Mouse (Mus musculus) stomach, embryonic 14.5 days (tissue): Measurements from ENCODE around the gene Mrpl10. TPM values are rescaled to one million over a fixed set of nuclear protein-coding genes. Genes with fewer than 3 reads are reported as not detected.

ENCODE experiments used
- ATAC-seq: fragments of 200-750 bp; cut with Nextera tagmentation; 2 replicates; pipeline ENCODE4 v1.8.0; 2017; ENCODE audit warnings: low read depth, moderate TSS enrichment; ENCODE audit not compliant: insufficient number of reproducible peaks, insufficient read depth, low FRiP score
- H3K27ac ChIP-seq: fragments of 300-500 bp; sonication (generic); 2 replicates; pipeline ENCODE4 v1.5.1; 2014; ENCODE audit warnings: mild to moderate bottlenecking, low read length, moderate library complexity, mixed read lengths
- H3K27me3 ChIP-seq: fragments of 300-500 bp; sonication (generic); 2 replicates; pipeline ENCODE4 v1.6.1; 2014; ENCODE audit warnings: low read length, control low read depth, mixed read lengths; ENCODE audit not compliant: control insufficient read depth, insufficient read depth
- H3K36me3 ChIP-seq: fragments of 300-500 bp; sonication (generic); 2 replicates; pipeline ENCODE4 v1.6.1; 2014; ENCODE audit warnings: mild to moderate bottlenecking, control low read depth, low read length, moderate library complexity, mixed read lengths; ENCODE audit not compliant: control insufficient read depth, insufficient read depth
- H3K4me1 ChIP-seq: fragments of 300-500 bp; sonication (generic); 2 replicates; pipeline ENCODE4 v1.6.1; 2014; ENCODE audit warnings: low read length, control low read depth, mixed read lengths; ENCODE audit not compliant: control insufficient read depth, insufficient read depth
- H3K4me2 ChIP-seq: fragments of 300-500 bp; sonication (generic); replicated peaks from 2 replicates; pipeline ENCODE4 v1.6.1; 2014; ENCODE audit warnings: low read depth, low read length, control low read depth
- H3K4me3 ChIP-seq: fragments of 300-500 bp; sonication (generic); 2 replicates; pipeline ENCODE4 v1.5.1; 2014; ENCODE audit warnings: low read depth, low read length, control low read depth
- H3K9ac ChIP-seq: fragments of 300-500 bp; sonication (generic); replicated peaks from 2 replicates; pipeline ENCODE4 v1.6.1; 2014; ENCODE audit warnings: low read depth, mild to moderate bottlenecking, control low read depth, low read length, moderate library complexity, mixed read lengths
- H3K9me3 ChIP-seq: fragments of 300-500 bp; sonication (generic); 2 replicates; pipeline ENCODE4 v1.6.1; 2016; ENCODE audit warnings: low read depth, low read length, control low read depth; ENCODE audit not compliant: control insufficient read depth
- WGBS: fragments of 180-500 bp; shearing (Covaris S2); extraction: QIAGEN DNeasy Blood & Tissue Kit; methylation state at CpG from one replicate; pipeline ENCODE4 v1.1.7; 2014; 5-methylcytosine and 5-hydroxymethylcytosine counted together
- polyA plus RNA-seq: library from polyadenylated mRNA; unstranded; fragments of >200 nt; fragmentation: Nextera tagmentation; extraction: Ambion mirVana; gene quantifications from 2 replicates; pipeline ENCODE4 v1.2.1, GENCODE M21; 2014

The Mrpl10 gene
- polyA plus RNA-seq, 1 experiment from 2014 or later: 89.2 TPM

DNA sequence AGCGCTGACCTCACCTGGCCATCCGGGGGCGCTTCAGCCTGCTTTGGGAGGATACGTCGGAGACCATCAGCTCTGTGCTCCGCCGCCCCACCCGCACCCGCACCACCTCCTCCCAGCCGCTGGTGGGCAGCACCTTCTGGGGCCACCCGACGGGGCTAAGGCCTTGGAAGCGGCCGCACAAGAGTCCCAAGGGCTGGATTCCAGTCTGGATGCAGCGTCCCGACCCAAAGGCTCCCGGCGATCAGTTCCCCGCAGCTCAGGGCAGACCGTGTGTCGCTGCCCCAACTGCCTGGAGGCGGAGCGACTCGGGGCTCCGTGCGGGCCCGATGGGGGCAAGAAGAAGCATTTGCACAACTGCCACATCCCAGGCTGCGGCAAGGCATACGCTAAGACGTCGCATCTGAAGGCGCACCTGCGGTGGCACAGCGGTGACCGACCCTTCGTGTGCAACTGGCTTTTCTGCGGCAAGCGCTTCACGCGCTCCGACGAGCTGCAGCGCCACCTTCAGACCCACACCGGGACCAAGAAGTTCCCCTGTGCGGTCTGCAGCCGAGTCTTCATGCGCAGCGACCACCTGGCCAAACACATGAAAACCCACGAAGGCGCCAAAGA, 19.4 kb upstream of the Mrpl10 start:
- Histone ChIP-seq H3K4me2 (peak overlapping the region; percentile 87), H3K27ac (no peak overlapping the region), H3K36me3 (no peaks in the 10 kb centered on the region), H3K4me3 (peak overlapping the region; percentile 46), H3K9me3 (no peaks in the 10 kb centered on the region), H3K27me3 (peaks cover 45% of the 10 kb centered on the region), H3K9ac (peak overlapping the region; percentile 25; the same call in 1 of the 2 replicates), H3K4me1 (peaks cover 25% of the 10 kb centered on the region)
- peak; percentile 30; the same call in 1 of the 2 replicates for ATAC-seq
- under 1% methylated on average over 50 of the region's 50 CpGs for WGBS

DNA sequence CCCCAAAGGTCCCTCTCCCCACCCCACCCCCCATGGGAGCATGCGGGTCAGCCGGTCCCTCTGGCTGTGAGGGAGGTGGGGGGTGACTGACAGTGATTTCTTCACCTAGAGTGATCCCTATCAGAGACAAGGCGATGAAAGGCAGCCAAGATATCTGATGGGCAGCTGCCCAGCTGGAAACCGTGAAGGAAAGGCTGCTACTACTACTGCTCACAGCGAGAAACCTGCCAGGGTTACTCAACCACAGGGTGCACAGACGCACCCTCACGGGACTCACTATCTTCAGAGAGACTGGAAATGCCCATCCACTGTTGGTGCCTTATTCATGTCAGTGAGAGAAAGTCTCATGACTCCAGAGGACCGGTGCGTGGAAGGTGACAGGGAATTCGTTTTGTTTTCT, 16.4 kb upstream of the Mrpl10 start:
- Histone ChIP-seq H3K4me2 (peak overlapping the region; percentile 57), H3K27me3 (peaks cover 29% of the 10 kb centered on the region), H3K27ac (no peak overlapping the region; the same call in 1 of the 2 replicates), H3K4me3 (no peak overlapping the region), H3K4me1 (peaks cover 22% of the 10 kb centered on the region), H3K36me3 (no peaks in the 10 kb centered on the region), H3K9ac (0 out of 2 replicates have a peak overlapping the region, but pooled peaks have one; percentile 7), H3K9me3 (no peaks in the 10 kb centered on the region)
- WGBS: 42% methylated on average over 10 of the region's 10 CpGs
- ATAC-seq: no peak

DNA sequence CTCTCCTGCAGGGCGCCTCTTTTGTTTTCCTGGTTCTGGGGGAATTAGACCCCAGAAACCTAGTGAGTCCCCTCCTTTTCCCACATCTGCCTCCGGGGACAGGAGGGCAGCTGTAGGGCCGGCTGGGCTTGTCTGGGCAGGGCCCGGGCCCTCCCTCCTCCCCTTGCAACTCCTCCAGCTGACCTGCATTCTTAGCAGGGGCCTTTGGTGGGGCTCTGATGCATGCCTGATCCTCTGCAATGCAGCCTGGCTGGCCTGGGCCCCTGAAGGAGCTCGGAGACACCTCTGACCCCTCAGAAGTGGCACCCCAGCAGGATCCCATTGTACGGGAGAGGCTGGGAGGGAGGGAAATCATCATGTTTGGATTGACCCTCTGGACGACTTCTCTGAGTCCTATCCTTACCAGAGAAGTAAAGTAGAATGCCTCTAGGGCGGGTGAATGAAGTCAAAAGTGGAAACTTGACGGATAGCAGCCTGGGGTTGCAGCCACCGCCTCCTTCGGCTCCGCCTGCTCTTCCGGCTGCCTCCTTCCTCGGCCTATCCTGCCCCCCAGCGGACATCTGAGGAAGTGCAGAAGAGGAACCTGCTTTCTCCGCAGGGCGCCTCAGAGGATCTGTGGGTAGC, 15.5 kb upstream of the Mrpl10 start:
- 3% methylated on average over 17 of the region's 17 CpGs for WGBS

DNA sequence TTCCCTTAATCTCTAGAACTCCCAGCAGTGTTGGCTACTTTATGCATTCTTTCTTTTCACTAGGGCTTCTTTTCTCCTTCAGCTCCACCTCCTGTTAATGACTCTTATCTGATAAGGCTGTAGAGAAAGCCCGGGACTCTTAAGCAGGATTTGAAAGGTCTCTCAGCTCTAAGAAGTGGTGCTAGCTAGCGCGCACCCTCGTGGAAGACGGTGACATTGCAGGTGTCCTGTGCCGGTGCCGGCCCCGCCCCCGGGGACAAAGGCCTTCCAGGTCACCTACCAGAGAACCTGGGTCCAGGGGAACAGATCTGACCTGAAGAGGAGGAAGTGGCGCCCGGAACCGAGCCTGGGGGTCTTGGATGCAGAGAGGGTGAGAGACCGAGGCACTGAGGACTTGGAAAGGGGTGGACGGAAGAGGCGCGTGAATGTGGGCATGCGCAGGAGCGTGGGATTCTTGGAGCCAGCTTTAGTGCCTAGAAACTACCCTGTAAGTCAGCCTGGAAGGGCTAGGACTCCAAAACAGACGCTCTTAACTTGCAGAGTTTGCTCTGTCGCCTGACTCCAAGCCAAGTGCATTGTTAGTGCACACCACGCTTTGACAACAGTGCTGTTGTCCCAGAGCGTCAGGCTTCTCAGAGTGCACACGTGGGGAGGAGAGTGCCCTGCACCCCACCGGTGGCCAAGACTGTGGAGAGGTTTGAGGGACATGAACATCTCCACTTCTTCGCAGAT, 11.5 kb upstream of the Mrpl10 start, which contains the start of gene Scrn2:
Gene Scrn2 (plus strand): TSS at position 253 of the 732 bp plus-strand sequence.
- no peaks in the 10 kb centered on the region for H3K27me3 ChIP-seq
- peaks cover 16% of the 10 kb centered on the region for H3K4me1 ChIP-seq
- peak within 1 kb of the TSS; percentile 59 for H3K4me3 ChIP-seq
- H3K27ac ChIP-seq: peak within 1 kb of the TSS; percentile 76; the same call in 1 of the 2 replicates
- 1% methylated on average over 25 of the region's 25 CpGs for WGBS
- ATAC-seq: peak; percentile 72
- peak within 1 kb of the TSS; percentile 67 for H3K9ac ChIP-seq
- peak within 1 kb of the TSS; percentile 87 for H3K4me2 ChIP-seq
- H3K36me3 ChIP-seq: no peaks in the 10 kb centered on the region; the same call in 1 of the 2 replicates
- H3K9me3 ChIP-seq: no peaks in the 10 kb centered on the region

More for the DNA sequence above, 15.5 kb upstream of the Mrpl10 start:
- H3K4me3 ChIP-seq: peak overlapping the region; percentile 26
- H3K27ac ChIP-seq: peak overlapping the region; percentile 91
- no peaks in the 10 kb centered on the region for H3K36me3 ChIP-seq
- no peaks in the 10 kb centered on the region for H3K9me3 ChIP-seq
- H3K27me3 ChIP-seq: peaks cover 21% of the 10 kb centered on the region
- peak overlapping the region; percentile 57 for H3K4me2 ChIP-seq
- 0 out of 2 replicates have a peak, but pooled peaks have one; percentile 10 for ATAC-seq
- peaks cover 28% of the 10 kb centered on the region for H3K4me1 ChIP-seq
- H3K9ac ChIP-seq: peak overlapping the region; percentile 22

DNA sequence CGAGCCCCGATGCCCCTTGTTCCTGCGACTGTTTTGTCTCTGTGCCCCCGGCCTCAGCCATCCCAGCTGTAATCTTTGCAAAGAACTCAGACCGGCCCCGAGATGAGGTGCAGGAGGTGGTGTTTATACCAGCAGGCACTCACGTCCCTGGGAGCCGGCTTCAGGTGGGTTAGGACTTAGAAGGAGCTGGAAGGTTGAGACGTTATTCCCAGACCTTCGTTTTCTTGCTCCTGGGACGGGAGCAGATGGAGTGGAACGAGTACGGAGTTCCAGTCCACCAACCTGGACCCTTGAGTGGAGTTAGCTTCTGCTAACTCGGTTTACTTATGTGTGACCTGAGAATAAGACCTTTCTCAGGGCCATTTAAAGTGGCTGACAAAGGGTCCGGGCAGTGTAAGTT, 10.9 kb upstream of the Mrpl10 start:
- Histone ChIP-seq H3K27ac (peak overlapping the region; percentile 76; the same call in 1 of the 2 replicates), H3K36me3 (no peaks in the 10 kb centered on the region; the same call in 1 of the 2 replicates), H3K27me3 (no peaks in the 10 kb centered on the region), H3K4me2 (peak overlapping the region; percentile 87), H3K4me1 (peaks cover 13% of the 10 kb centered on the region), H3K4me3 (peak overlapping the region; percentile 59), H3K9ac (peak overlapping the region; percentile 67), H3K9me3 (no peaks in the 10 kb centered on the region)
- WGBS: 14% methylated on average over 15 of the region's 15 CpGs
- ATAC-seq: no peak

DNA sequence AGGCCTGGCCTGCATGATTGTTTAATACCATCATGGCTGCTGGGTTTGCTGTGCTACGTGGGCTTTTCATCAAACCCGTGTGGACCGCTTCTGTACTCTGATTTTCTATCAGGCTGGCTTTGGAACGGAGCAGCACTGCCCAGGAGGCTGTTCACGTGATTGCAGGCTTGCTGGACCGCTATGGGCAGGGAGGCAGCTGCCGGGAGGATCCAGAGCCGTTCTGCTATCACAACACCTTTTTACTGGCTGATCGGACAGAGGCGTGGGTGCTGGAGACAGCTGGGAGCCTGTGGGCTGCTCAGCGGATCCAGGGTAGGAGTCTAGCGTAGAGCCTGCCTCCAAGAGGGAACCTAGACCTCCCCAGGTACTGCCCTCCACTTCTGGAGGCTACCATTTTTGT, 9.4 kb upstream of the Mrpl10 start:
- Histone ChIP-seq H3K36me3 (no peaks in the 10 kb centered on the region; the same call in 1 of the 2 replicates), H3K27ac (no peak overlapping the region), H3K9ac (no peak overlapping the region), H3K9me3 (no peaks in the 10 kb centered on the region), H3K4me1 (peaks cover 8% of the 10 kb centered on the region), H3K4me2 (no peak overlapping the region), H3K27me3 (no peaks in the 10 kb centered on the region), H3K4me3 (no peak overlapping the region)
- 83% methylated on average over 12 of the region's 12 CpGs for WGBS
- no peak for ATAC-seq

DNA sequence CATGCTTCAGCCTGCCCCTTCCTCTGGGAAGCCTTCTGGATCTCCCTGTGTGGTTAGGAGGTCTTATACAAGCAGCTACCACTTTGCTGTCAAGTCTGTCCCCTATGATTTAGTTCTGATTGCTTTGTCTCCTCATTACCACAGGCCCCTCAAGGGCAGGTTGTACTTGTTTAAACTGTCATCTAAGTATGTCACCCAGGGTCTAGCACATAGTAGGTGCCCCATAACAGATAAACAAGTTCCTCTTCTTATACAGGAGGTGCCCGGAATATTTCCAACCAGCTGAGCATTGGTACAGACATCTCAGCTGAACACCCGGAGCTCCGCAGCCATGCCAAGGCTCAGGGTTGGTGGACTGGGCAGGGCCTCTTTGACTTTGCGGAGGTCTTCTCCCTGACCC, 8.9 kb upstream of the Mrpl10 start:
- no peaks in the 10 kb centered on the region; the same call in 1 of the 2 replicates for H3K36me3 ChIP-seq
- H3K9me3 ChIP-seq: no peaks in the 10 kb centered on the region
- H3K9ac ChIP-seq: no peak overlapping the region
- no peak overlapping the region for H3K4me3 ChIP-seq
- peaks cover 8% of the 10 kb centered on the region for H3K4me1 ChIP-seq
- no peak overlapping the region for H3K4me2 ChIP-seq
- no peaks in the 10 kb centered on the region for H3K27me3 ChIP-seq
- no peak for ATAC-seq
- 85% methylated on average over 4 of the region's 4 CpGs for WGBS
- no peak overlapping the region for H3K27ac ChIP-seq

DNA sequence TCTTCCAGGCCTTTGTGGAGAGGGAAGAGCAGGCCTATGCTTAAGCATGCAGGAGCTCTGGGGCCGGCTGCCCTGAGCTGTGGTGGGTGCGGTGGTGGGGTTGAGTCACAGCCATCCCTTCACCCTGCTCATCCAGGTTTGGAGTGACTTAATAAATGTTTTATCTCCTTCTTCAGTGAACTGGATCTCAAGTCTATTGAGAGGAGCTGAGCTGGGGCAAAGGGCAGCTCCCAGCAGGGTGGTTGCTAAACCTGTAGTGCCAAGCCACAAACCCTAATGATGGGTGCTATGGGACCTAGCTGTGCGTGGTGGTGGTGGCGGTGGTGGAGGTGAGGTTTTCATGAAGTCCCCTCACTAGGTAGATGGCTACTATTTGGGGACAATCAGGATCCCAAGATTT, 7.6 kb upstream of the Mrpl10 start:
- H3K36me3 ChIP-seq: no peaks in the 10 kb centered on the region; the same call in 1 of the 2 replicates
- H3K4me3 ChIP-seq: no peak overlapping the region
- H3K27me3 ChIP-seq: no peaks in the 10 kb centered on the region
- 90% methylated on average over 4 of the region's 4 CpGs for WGBS
- no peak overlapping the region for H3K4me2 ChIP-seq
- H3K4me1 ChIP-seq: peaks cover 8% of the 10 kb centered on the region
- H3K27ac ChIP-seq: no peak overlapping the region
- no peaks in the 10 kb centered on the region for H3K9me3 ChIP-seq
- ATAC-seq: no peak
- H3K9ac ChIP-seq: no peak overlapping the region
